Mouse (Mus musculus) right cerebral cortex, postnatal 4 days (tissue): ENCODE measurements around the gene Ngdn.
A peak's percentile ranks its signal among the peaks of the same experiment; 100 is the strongest.
"Not testable (repeated sequence)": the region's sequence is repeated elsewhere in the genome, so short reads cannot be mapped to it uniquely, and the experiment has no call there.

Source experiments
- DNase-seq: peaks from one replicate; pipeline ENCODE4 v3.0.0-alpha.2; 2022

Ngdn gene

DNA sequence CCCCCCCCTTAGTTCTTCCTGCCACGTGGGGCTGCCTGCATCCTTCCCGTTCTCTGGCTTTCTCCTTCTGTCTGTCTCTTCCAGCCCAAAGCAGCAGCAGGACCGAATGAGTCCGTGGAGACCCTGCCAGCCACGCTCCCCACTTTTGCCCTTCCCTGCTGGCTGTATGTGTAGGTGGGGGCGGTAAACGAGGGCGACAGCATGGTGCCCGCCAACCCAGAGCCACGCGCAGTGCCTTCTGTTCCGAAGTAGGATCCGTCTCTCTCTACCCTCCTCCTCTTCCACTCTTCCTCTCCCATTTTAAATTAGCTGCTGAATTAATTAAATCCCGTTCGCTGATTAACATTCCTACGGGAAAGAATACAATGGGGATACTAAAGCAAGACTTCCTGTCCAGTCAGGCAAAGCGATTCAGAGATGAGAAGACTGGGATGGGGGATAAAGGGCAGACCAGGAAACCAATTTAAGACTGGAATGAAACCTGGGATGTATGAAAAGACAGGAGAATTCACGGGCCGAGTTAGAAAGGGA is 17.5 kb downstream of the Ngdn start:
- no peak for DNase-seq

DNA sequence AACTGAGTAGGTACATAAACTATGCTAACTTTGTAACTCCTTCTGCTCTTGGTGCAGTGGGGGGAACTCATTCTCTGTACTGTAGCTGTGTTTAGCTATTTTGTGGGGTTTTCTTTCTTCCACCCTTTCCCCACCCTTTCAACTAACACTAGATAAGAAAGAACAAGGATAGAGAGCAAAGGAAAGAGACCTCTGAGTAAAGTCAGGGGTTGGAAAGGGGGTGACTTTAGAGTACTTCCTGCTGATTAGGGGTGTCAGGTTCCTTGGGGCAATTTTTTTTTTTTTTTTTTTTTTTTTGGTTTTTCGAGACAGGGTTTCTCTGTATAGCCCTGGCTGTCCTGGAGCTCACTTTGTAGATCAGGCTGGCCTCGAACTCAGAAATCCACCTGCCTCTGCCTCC is 28.4 kb downstream of the Ngdn start:
- DNase-seq, result not testable (repeated sequence)

DNA sequence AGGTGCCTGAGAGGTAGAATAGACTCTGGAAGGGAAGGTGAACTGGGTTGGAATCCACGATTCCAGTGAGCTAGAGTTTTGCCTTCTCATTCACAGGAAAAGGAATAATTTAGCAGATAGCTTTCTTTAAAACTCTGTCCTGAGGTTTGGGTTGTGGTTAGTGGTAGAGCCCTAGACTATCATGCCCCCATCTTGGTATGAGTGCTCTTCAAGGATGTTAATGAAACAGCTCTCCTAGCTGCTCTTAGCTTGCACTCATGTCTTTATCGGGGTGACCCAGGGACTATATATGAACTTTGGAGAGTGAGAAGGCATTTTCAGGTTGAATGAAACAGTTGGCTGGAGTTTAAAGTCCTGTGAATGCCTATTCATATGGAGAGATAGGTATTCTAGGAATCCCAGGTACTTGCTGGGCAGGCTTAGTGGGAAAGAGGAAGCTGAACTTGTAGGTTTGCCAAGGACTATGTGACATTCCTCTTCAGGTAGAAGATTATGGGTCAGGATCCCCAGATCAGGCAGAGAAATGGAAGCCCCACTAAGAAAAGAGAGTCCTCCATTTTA is 32.8 kb downstream of the Ngdn start:
- DNase-seq, result no peak

DNA sequence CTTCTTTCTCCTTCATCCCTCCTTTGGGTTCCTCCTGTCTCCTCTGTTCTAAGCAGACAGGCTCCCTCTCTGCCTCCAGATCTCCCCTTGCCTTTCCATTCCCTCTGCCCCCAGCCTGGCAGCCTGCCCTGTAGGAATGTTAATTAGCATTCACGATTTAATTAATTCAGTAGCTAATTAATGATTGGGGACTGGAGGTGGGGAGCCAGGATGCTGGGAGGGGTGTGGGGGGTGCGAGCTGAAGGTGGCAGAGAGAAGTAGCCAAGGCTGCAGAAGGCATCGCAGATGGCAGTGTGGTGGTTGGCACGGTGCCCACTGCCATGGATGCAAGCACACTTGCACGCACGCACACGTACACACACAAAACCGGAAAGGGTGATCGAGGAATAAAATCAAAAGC is 37.2 kb downstream of the Ngdn start:
- peak; percentile 93 for DNase-seq

DNA sequence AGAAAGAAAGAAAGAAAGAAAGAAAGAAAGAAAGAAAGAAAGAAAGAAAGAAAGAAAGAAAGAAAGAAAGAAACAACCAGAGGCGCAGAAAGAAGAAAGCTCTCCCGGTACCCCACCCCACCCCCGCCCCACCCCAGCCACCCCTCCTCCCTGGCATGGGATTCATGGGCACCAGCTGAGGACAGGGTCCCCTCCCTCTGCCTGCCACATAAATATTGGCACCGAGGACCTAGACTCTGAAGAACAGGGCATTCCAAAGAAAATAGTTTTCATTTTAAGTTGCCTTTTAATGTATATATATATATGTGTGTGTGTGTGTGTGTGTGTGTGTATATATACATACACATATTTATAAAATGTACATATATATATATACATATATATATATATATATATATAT is 37.8 kb downstream of the Ngdn start:
- DNase-seq, result no peak

DNA sequence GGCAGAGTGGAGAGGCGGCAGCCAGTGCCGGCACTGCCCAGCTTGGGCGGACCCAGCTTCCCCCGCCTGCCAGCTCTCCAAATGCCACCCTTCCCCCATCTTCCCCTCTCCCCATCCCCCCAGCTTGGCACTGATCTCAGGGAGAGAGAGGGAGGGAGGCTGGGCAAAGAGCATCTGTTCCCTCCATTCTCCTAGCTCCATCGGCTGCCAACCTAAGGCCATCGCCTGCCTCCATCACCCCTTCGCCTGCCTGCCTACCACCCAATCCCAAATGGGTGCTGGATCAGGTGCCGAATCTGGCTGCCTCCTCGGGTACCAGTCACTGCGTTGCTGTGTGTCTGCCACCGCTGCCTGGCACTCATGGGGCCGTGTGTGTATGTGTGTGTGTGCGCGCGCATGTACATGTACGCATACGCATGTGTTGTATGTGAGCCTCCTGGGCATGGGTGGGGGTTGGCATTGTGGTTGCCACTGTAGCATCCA is 38.5 kb downstream of the Ngdn start:
- DNase-seq, result peak; percentile 88

DNA sequence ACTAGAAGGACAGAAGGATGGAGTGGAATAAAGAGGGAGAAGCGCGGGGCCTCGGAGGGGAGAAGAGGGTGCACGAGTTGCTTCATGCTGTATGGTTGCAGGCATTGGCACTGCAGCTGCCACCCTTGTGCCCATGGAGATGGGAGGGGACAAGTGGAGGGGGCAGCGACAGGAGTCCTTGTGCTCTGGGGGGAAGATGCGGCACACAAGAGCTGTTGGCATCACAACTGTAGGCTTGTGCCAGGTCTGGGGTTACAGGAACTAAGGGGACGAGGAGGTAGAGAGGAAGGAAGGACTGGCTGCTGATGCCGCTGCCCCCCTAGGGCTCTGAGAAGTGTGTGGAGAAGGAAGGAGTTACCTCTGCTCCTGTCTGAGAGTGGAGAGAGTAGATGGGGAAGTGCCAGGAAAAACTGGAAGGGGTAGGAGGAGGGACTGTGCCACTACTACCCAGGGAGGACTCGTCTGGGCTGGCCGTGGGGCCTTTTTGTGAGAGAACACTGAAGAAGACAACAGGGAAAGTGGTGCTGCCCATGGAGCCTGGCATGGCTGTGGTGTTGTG is 39.0 kb downstream of the Ngdn start:
- DNase-seq, result no peak

DNA sequence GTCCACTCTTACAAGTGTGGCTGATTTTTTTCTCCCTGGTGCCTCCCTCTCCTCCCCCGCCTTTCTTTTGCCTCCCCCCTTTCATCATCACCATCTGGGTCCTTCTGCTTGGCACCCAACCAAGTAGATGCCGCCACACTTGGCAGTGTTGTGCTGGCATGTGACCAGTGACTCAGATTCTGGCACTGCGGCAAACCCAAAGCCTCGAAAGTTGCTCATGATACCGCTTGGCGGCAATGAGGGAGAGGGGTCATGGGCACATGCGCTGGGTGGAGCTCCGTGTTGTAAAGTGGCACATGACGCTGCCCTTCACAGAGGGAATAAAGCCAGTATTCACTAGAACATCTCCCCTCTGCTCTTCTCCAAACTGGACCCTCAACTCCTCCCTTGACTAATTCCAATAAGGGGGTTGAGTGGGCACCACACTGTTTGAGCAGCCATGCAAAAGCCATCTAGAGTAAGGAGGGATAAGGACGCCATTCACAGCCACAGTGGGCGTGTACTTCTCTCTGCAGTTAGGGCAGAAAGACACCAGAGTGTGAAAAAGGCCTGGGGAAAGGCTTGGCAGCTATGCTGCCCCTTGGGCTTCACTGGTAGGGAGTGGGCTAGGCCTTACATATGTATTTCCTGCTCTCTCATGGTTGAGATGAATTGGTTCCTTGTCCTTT is 40.0 kb downstream of the Ngdn start:
- peak; percentile 87 for DNase-seq

DNA sequence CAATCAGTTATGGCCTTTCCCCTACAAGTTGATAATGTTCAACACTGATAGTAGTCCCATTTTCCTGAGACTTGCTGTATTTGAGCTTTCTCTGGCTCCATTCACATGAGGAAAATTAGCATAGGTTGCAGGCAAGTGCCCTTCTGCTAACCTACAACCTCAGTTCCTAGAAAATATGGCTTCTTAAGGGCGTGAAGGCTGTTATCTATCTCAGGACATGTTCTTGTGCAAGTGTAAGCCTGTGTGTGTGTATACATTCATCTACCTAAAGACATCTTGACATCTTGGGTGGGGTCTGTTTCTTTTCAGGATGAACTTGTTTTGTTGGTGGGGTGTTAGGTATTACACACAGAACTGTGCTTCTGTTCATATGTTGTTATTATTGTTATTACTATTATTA is 43.8 kb downstream of the Ngdn start:
- DNase-seq, result no peak

DNA sequence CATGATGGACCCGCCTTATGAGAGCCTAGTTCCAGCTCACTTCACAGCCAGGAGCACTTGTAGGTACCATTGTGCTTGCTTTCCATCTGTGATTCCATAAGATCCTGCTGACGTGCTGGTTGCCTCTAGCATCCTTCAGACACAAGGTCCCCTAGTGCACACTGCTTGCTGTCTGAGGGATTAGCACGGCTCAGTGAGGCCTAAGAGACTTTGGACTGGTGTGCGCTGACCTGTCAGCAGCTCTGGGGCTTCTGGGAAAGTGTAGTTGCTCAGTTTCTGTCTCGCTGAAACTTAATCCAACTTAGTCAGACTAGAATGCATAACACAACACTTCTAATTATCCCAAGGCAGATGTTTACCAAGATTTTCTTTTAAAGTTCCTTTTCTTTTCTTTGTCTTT is 44.7 kb downstream of the Ngdn start:
- DNase-seq, result no peak

DNA sequence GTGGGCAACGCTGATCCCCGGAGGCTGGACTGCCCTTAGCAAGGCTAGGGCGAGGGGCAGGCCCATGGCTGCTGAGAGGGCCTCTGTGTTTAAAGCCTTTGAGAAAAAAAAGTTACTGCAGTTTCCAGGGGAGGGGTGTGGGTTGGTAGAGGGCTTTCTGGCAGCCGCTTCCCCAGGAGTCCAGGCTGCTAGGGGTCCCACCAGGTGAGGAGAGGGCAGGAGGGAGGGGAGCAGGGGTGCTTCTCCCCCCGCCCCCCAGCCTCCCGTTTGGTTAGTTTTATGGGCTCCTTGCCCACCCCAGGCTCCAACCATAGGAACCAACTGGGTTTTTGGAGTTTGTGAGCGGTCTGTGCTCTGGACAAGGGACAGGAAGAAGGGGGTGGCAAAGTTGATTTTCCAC is 46.6 kb downstream of the Ngdn start:
- no peak for DNase-seq

DNA sequence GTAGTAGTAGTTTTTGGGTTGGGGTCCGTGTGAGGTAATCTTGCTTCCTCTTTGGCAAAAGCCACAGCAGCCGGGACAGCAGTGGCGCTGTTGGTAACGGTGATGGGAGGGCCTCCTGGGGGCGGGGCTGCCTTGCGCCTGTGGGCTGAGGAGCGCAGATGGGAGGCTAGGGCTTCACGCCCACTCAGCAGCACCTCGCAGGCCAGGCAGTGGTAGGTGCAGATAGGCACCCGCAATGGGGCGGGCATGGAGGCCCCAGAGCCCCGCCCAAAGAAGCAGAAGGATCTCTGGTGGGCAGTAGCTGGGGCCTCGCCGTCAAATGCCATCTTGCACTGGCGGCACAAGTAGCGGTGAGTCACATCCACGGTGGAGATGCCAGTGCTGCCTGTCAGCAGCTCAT is 47.4 kb downstream of the Ngdn start:
- DNase-seq, result no peak

DNA sequence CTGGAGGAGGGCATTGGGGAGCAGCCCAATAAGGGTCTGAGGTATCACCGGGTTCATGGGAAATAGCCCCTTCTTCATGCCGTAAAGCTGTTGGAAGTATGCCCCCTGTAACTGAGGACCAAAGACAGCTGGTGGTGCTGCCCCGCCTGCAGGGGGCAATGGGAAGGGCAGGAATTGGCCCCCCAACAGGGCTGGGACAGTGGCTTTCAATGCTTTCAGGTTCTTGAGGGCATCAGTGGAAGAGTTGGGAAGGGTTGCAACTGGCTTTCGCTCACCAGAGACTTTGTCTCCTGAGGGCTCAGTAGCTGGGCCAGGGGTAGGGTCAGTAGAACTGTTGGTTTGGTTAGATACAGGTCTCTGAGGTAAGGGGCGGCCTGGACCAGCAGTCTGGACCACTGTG is 47.9 kb downstream of the Ngdn start:
- no peak for DNase-seq

DNA sequence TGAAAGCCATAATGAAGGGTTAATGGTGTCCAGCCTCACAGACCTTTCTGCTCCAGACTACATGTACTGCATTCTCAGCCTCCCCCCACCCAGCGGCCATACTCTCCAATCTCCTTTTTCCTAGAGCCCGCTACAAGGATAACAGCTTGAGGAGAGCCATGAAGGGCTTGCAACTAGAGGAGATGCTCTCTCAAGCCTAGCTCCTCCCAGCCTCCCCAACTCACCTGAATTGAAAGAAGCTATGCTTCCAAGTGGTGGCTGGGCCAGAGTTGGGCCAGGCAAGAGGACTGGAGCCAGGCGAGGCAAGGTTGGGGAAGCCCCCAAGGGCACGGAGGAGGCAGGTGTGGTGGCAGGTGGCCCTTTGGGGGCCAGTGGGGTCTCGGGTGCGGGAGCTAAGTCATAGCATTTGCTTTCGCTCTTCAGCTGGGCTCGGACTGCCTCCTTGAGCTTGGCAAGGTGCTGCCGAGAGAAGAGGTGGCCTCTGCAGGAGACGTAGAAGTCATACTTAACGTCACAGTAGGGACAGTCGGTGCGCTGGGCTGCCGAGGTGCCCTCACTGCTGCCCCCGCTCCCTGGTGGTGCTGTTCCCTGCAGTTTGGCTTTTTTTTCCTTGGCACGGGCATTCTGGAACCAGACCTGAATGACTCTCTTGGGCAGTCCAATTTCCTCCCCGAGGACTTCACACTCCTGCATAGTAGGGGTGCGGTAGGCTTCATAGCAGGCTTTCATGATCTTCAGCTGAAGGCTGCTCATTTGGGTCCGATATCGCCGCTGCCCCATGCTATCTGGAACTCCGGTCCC is 48.5 kb downstream of the Ngdn start:
- DNase-seq, result no peak

DNA sequence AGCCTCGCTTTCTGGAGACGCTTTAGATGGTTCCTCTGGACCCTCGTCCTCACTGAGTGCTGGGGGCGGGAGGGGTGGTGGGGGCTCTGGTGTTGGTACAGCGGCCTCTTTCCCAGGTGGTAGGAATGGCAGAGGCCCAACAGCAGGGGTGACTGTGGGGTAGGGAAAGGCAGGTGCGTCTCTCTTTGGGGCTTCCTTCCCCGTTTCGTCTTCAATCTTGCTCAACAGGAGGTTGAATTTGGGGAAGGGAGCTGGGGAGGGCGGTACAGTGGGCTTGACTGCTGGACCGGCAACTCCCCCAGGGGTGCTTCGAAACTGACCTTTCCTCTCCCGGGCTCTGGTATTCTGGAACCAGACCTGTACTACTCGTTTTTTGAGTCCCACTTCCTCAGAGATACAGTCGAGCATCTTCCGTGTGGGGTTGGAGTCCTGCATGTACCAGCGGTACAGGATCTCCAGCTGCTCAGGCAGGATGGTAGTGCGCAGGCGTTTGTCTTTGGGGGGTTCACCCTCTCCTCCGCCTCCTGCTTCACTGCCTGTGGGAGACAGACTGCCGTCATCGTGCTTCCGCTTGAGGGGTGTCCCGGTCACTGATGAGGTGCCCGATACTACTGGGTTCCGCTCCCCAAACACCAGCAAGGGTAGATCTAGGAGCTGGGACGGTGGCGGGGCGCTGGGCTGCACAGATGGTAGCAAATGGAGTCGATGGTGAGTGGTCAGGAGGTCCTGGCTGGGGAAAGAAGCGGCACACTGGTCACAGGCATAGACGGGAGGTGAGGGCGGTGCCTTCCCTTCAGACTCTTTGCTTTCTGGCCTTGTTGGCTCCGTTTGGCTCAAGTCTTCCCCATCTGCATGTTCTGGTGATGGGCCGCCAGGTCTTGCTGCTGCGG is 49.5 kb downstream of the Ngdn start:
- DNase-seq, result no peak

DNA sequence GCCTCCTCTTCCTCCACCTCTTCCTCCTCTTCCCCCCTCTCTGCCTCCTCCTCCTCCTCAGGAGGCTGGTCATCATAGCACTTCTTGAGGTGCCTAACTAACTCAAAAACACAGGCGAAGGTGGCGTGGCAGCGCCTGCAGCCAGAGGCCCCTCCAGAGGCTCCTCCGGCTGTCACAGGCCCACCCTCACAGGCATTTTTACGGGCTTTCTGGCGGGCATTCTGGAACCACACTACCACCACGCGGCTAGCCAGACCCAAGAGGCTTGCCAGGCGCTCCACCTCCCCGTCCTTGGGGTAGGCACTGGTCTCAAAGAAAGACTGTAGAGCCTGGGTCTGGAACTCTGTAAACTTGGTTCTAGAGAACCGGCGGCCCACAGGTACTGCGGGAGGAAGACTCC is 50.1 kb downstream of the Ngdn start:
- no peak for DNase-seq

DNA sequence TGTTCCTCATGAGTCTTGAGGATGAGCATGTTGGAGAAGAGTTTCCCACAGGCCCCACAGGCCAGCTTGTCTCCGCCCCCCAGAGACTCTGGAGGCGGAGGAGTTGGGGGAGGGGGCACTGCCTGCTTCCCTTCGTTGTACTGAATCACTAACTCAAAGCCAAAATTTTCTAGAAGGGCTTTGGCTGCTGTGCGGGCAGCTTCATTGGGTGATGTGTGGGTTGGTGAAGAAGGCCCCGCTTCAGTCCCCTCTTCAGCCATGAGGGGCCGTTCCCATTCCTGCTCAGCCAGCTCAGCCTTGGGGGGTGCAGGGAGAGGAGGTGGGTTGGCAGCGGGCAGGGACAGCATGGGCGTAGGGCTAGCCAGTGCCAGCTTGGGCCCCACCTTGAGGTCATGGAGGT is 50.8 kb downstream of the Ngdn start:
- DNase-seq, result no peak

DNA sequence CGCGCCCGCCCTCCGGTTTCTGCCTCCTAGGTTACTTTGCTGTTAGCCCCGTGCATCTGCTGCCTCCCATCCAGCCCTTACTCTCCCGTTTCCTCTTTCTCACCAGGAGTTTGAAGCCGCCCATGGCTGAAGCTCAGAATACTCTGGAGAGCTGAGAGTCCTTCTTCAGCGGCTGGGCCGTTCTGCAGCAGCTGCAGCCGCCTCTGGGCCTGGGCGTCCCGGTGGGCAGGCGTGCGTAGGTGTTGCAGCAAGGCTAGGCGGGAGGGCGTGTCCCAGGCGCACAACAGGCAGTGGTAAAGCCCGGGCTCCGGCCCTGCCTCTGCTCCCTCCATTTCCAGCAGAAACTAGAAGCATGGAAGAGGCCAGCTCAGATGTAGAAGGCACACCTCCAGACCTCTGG is 56.5 kb downstream of the Ngdn start:
- no peak for DNase-seq
